Mouse (Mus musculus) adrenal gland, postnatal 25 days (tissue): ENCODE measurements around the gene Rhox11. TPM values are rescaled to one million over a fixed set of nuclear protein-coding genes. Genes with fewer than 3 reads are reported as not detected.
A peak's percentile ranks its signal among the peaks of the same experiment; 100 is the strongest.
"Not testable (repeated sequence)": the region's sequence is repeated elsewhere in the genome, so short reads cannot be mapped to it uniquely, and the experiment has no call there.

Experiments
- DNase-seq: peaks from one replicate; pipeline ENCODE4 v3.0.0; 2021; ENCODE audit warnings: mixed read lengths
- long read RNA-seq: library from polyadenylated mRNA; stranded (forward); transcript quantifications from one replicate; pipeline ENCODE4 v2.0.0, GENCODE M21; 2021
- total RNA-seq: library from RNA; stranded (reverse); gene quantifications from 2 replicates; pipeline ENCODE4 v1.2.3, GENCODE M21; 2021

Rhox11 gene
- total RNA-seq, result not detected in 2 replicates
- long read RNA-seq, result 0 reads

DNA sequence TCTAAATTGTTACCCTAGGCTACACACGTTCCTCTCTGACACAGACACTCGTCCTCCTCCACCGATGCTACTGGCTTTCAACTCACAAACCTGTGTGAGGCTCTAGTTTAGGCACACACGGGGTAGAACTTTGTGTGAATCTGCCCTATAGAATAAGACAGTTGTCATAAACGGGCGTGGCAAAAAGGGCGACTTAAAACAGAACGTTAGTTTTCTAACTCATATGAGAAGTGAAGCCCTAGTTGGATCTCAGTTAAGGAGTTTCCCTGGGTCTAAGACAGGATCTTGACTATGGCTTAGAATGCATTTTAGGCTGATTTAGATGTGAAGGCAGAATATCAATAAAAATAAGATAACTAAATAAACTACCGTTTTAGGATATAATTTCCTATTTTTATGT is at the start of gene Rhox11:
Gene Rhox11 (minus strand): TSS at position 101 of the 400 bp plus-strand sequence.
- DNase-seq, result no peak

- DNase-seq, result no peak
Observed at GRCm38 (mm10) chrX:38121478-38121877, 36.5 kb upstream of the Rhox11 start.

- DNase-seq, result no peak
Observed at GRCm38 (mm10) chrX:38120982-38121381, 36.0 kb upstream of the Rhox11 start, which contains the start of gene Rhox13. Gene Rhox13 (plus strand): TSS chrX:38121219.

GRCm38 (mm10) chrX:38110807-38111206 is 25.9 kb upstream of the Rhox11 start, which contains the start of gene Rhox12:
Gene Rhox12 (minus strand): TSS chrX:38110907.
- no peak for DNase-seq

DNA sequence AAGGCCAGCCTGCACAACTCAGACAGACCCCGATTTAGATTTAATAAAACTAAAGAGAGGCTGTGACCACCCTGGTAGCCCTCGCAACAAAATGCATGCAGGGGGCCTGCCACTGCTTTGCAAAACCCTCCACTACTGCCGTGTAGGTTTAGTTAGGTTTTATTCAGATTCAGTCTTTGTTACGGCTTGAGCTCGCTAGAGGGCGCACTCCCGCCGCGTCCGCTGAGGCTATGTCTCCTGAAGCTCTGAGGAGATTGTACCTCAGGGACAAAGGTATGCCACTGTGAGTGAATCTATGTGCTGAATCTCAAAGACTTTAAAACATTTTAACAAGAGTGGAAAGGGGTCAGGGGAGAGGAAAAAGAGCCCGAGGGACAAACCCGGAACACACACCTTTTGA is 715 bp downstream of the Rhox11 start:
- DNase-seq, result peak; percentile 66

- DNase-seq, result no peak
Observed at GRCm38 (mm10) chrX:38066175-38066574, 18.8 kb downstream of the Rhox11 start, which contains the start of gene Rhox10. Gene Rhox10 (plus strand): TSS chrX:38066475.

DNA sequence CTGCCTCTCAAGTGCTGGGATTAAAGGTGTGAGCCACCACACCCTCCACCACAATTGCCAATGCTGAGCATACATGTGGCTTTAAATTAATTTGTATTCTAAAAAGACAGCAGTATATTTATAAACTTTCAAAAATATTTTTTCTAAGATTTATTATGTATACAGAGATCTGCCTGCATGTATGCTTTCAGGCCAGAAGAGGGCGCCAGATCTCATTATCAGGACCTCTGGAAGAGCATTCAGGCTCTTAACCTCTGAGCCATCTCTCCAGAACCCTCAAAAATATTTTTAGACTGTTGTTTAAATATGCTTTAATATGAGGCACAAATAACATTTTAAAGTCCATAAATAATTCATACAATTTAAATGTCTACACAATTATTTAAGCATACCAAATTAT is 23.4 kb downstream of the Rhox11 start:
- DNase-seq, result peak; percentile 12

DNA sequence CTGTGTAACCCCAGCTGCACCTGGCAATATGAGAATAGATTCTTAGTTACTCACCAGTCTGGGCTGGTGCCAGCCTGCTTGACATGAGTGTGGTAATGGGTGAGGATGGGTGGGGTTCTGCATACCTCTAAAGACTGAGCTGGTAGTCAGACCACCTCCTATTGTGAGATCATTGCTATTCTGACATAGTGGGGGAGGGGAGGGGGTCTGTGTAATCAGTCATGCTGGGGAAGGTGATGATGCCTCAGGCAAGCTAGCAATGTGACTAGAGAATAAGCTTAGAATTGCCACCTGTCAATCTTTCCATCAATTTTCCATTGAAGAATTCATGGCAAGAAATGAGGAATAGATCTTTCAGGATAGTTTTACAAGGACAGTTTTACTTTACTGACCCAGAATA is 41.9 kb downstream of the Rhox11 start, which contains the start of gene Btg1-ps2:
Gene Btg1-ps2 (minus strand): TSS at position 101 of the 400 bp plus-strand sequence.
- DNase-seq, result not testable (repeated sequence)

DNA sequence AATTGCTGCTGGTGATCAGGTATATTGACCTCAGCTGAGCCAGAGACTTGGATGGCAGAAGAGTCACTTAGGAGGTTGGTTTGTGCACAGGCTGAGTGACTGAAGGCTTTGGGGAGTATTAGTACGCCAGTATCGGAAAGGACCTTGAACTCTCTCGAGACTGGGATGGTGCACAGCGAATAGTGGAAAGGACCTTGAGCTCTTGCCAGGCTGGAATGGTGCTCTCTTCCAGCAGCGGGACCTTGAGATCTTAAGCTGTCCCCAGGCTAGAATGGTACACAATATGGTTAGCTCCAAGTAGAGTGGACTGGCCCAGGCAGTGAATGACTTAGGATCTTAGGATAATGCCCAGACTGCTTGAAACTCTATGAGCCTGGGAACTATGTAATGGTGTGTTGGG is 45.3 kb downstream of the Rhox11 start:
- peak; percentile 19 for DNase-seq

- DNase-seq, result no peak
Observed at GRCm38 (mm10) chrX:38033841-38034240, 51.1 kb downstream of the Rhox11 start.

Other genes starting within 250 kb of the Rhox11 start
- gene Rhox8, start 206.2 kb downstream of the Rhox11 start, total RNA-seq, result not detected in 2 replicates
- gene Rhox7b, start 187.9 kb downstream of the Rhox11 start, total RNA-seq, result not detected in 2 replicates
- not detected in 2 replicates for gene Rhox9, start 183.4 kb downstream of the Rhox11 start, total RNA-seq
- not detected in 2 replicates for gene Btg1-ps1, start 66.3 kb downstream of the Rhox11 start, total RNA-seq
- not detected in 2 replicates for gene Btg1-ps2, start 42.0 kb downstream of the Rhox11 start, total RNA-seq
- gene Rhox10, start 18.7 kb downstream of the Rhox11 start, total RNA-seq, result not detected in 2 replicates
- not detected in 2 replicates for gene Rhox12, start 25.8 kb upstream of the Rhox11 start, total RNA-seq
- gene Rhox13, start 36.1 kb upstream of the Rhox11 start, total RNA-seq, result not detected in 2 replicates
- 34.8 and 36.7 TPM in 2 replicates for gene Zbtb33, start 104.7 kb upstream of the Rhox11 start, total RNA-seq
- 12.8 and 13.1 TPM in 2 replicates for gene Tmem255a, start 167.3 kb upstream of the Rhox11 start, total RNA-seq
- not detected in 2 replicates for gene Atp1b4, start 231.0 kb upstream of the Rhox11 start, total RNA-seq